Comparison of ENCODE assay signal across 21 mouse cellular contexts in the genomic region with DNA sequence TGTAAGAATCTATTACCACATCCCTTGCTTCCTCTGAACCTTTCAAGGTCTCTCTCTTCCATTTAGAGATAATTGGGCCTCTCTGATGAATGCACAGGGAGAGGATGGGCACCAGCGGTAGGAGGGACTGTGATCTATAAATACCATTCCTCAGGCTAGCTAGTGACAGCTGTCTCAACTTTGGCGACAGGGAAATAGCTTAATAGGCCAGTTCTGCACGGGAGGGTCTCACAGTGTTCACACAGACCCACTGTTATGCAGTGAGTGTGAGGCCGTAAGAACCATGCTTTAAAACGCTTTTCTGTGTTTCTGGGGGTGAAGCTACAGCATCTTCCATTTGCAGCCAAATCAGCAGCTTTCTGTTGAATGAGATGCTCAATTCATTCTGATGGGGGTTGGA.
A peak's percentile ranks its signal among the peaks of the same experiment; 100 is the strongest.
DNase-seq lines count a peak whose midpoint lies in the region; ATAC-seq and TF ChIP-seq lines count a peak whose summit lies in the region.
"Had no signal": no experiment of that assay in that cellular context is flagged by ENCODE, and none has a peak within 500 bp of the region (broad histone marks: within the 10 kb centered on the region; RNA-seq: fewer than 3 reads in every experiment).

No protein-coding gene starts in this region.

- TF ChIP-seq POLR2A in cerebellum, adult 2 months (IDR thresholded peaks at IDR 0.05; ENCODE audit: borderline replicate concordance, insufficient read depth, low read length), result no peak

- H3K4me1 ChIP-seq in cerebellum, adult 2 months (ENCODE audit: control insufficient read depth, insufficient read depth, low read length), result peaks cover 18% of the 10 kb centered on the region
- peaks cover 17% of the 10 kb centered on the region for H3K4me1 ChIP-seq in hindbrain, embryonic 13.5 days (replicated peaks)
- no peaks in the 10 kb centered on the region for H3K4me1 ChIP-seq in hindbrain, embryonic 11.5 days (replicated peaks; ENCODE audit: control insufficient read depth, insufficient read depth, low read length)
- peaks cover 29% of the 10 kb centered on the region for H3K4me1 ChIP-seq in midbrain, embryonic 13.5 days (replicated peaks)
- peaks cover 4% of the 10 kb centered on the region; the same call in 1 of the 2 replicates for H3K4me1 ChIP-seq in midbrain, postnatal 0 days (ENCODE audit: insufficient read depth, low read length)
- peaks cover 17% of the 10 kb centered on the region for H3K4me1 ChIP-seq in midbrain, embryonic 16.5 days (ENCODE audit: control insufficient read depth, insufficient read depth, low read length)
- H3K4me1 ChIP-seq: embryonic facial prominence, embryonic 15.5 days; liver, embryonic 13.5 days; neural tube, embryonic 12.5 days had no signal

- H3K36me3 ChIP-seq in hindbrain, embryonic 13.5 days, result peaks cover 6% of the 10 kb centered on the region
- no peaks in the 10 kb centered on the region for H3K36me3 ChIP-seq in hindbrain, embryonic 11.5 days (ENCODE audit: control insufficient read depth, insufficient read depth, low read length)
- H3K36me3 ChIP-seq in midbrain, embryonic 13.5 days, result peaks cover 4% of the 10 kb centered on the region
- H3K36me3 ChIP-seq in midbrain, postnatal 0 days (ENCODE audit: insufficient read depth, low read length), result peaks cover 4% of the 10 kb centered on the region
- H3K36me3 ChIP-seq in midbrain, embryonic 16.5 days (ENCODE audit: control insufficient read depth, insufficient read depth, low read length), result peaks cover 4% of the 10 kb centered on the region; the same call in 1 of the 2 replicates
- H3K36me3 ChIP-seq: embryonic facial prominence, embryonic 15.5 days; liver, embryonic 13.5 days; neural tube, embryonic 12.5 days had no signal

- H3K4me2 ChIP-seq in hindbrain, embryonic 13.5 days, result no peak overlapping the region
- no peak overlapping the region for H3K4me2 ChIP-seq in hindbrain, embryonic 11.5 days (replicated peaks; ENCODE audit: low read depth, low read length)
- no peak overlapping the region for H3K4me2 ChIP-seq in midbrain, embryonic 13.5 days (replicated peaks)
- H3K4me2 ChIP-seq in midbrain, postnatal 0 days (ENCODE audit: low read depth, low read length, poor library complexity, severe bottlenecking), result no peak overlapping the region
- no peak overlapping the region for H3K4me2 ChIP-seq in midbrain, embryonic 16.5 days (ENCODE audit: low read length)
- H3K4me2 ChIP-seq: embryonic facial prominence, embryonic 15.5 days; liver, embryonic 13.5 days; lung, embryonic 14.5 days; neural tube, embryonic 12.5 days had no signal

- H3K27me3 ChIP-seq in cerebellum, adult 2 months (ENCODE audit: control insufficient read depth, insufficient read depth, low read length), result no peaks in the 10 kb centered on the region
- H3K27me3 ChIP-seq in hindbrain, embryonic 13.5 days, result no peaks in the 10 kb centered on the region
- no peaks in the 10 kb centered on the region for H3K27me3 ChIP-seq in hindbrain, embryonic 11.5 days (ENCODE audit: control insufficient read depth, insufficient read depth, low read length)
- no peaks in the 10 kb centered on the region for H3K27me3 ChIP-seq in midbrain, embryonic 13.5 days
- H3K27me3 ChIP-seq in midbrain, postnatal 0 days (ENCODE audit: insufficient read depth, low read length), result no peaks in the 10 kb centered on the region
- H3K27me3 ChIP-seq in midbrain, embryonic 16.5 days (ENCODE audit: control insufficient read depth, insufficient read depth, low read depth, low read length), result no peaks in the 10 kb centered on the region
- H3K27me3 ChIP-seq: embryonic facial prominence, embryonic 15.5 days; liver, embryonic 13.5 days; neural tube, embryonic 12.5 days had no signal

- peak in 1 of 2 experiments; percentile 22 for DNase-seq in cerebellum, adult 2 months
- no peak for DNase-seq in cerebellum, adult 11 months
- DNase-seq in hindbrain, embryonic 11.5 days (ENCODE audit: low spot score), result no peak
- DNase-seq in midbrain, postnatal 0 days (ENCODE audit: low spot score), result no peak
- DNase-seq in thymus, postnatal 36 days, result no peak
- DNase-seq: adrenal gland, postnatal 10 days; gastrocnemius, postnatal 36 days; heart, adult 2 months; heart, postnatal 36 days; kidney, adult 9 months; kidney, postnatal 14 days; liver, embryonic 13.5 days; thymus, postnatal 14 days had no signal

- WGBS in cerebellum, adult 2 months, result 40% methylated on average over 5 of the region's 5 CpGs
- WGBS in hindbrain, embryonic 13.5 days, result 64% methylated on average over 5 of the region's 5 CpGs
- 73% methylated on average over 5 of the region's 5 CpGs for WGBS in hindbrain, embryonic 11.5 days
- 51% methylated on average over 5 of the region's 5 CpGs for WGBS in midbrain, embryonic 13.5 days
- WGBS in midbrain, postnatal 0 days, result 38% methylated on average over 5 of the region's 5 CpGs
- 30% methylated on average over 5 of the region's 5 CpGs for WGBS in midbrain, embryonic 16.5 days

- ATAC-seq in hindbrain, embryonic 13.5 days (ENCODE audit: low FRiP score), result 0 out of 2 replicates have a peak, but pooled peaks have one; percentile 30
- ATAC-seq in hindbrain, embryonic 11.5 days (ENCODE audit: low FRiP score), result no peak
- ATAC-seq in midbrain, embryonic 13.5 days, result peak; percentile 43
- ATAC-seq in midbrain, postnatal 0 days (ENCODE audit: low FRiP score), result no peak
- ATAC-seq in midbrain, embryonic 16.5 days, result peak; percentile 50; the same call in 1 of the 2 replicates
- ATAC-seq: intestine, embryonic 16.5 days had no signal

- no peaks in the 10 kb centered on the region for H3K9me3 ChIP-seq in hindbrain, embryonic 13.5 days
- no peaks in the 10 kb centered on the region for H3K9me3 ChIP-seq in hindbrain, embryonic 11.5 days (ENCODE audit: control insufficient read depth, low read length)
- no peaks in the 10 kb centered on the region; the same call in 1 of the 2 replicates for H3K9me3 ChIP-seq in midbrain, embryonic 13.5 days
- no peaks in the 10 kb centered on the region for H3K9me3 ChIP-seq in midbrain, postnatal 0 days (ENCODE audit: low read length)
- H3K9me3 ChIP-seq in midbrain, embryonic 16.5 days (replicated peaks; ENCODE audit: control insufficient read depth, low read length, poor library complexity, severe bottlenecking), result no peaks in the 10 kb centered on the region
- H3K9me3 ChIP-seq: embryonic facial prominence, embryonic 15.5 days; liver, embryonic 13.5 days; neural tube, embryonic 12.5 days had no signal

- H3K27ac ChIP-seq in cerebellum, adult 2 months (ENCODE audit: insufficient read depth, low read length), result peak overlapping the region; percentile 10; the same call in 1 of the 2 replicates
- H3K27ac ChIP-seq in hindbrain, embryonic 13.5 days, result no peak overlapping the region
- H3K27ac ChIP-seq in hindbrain, embryonic 11.5 days (ENCODE audit: low read depth, low read length), result no peak overlapping the region
- peak overlapping the region; percentile 58; the same call in 1 of the 2 replicates for H3K27ac ChIP-seq in midbrain, embryonic 13.5 days
- no peak overlapping the region for H3K27ac ChIP-seq in midbrain, postnatal 0 days (ENCODE audit: low read depth, low read length)
- peak overlapping the region; percentile 26 for H3K27ac ChIP-seq in midbrain, embryonic 16.5 days (ENCODE audit: low read length)
- H3K27ac ChIP-seq: embryonic facial prominence, embryonic 15.5 days; heart, adult 2 months; hindbrain, postnatal 0 days; liver, embryonic 13.5 days; neural tube, embryonic 12.5 days had no signal

- no peak for TF ChIP-seq CTCF in cerebellum, adult 2 months (IDR thresholded peaks at IDR 0.05; ENCODE audit: borderline replicate concordance, insufficient read depth, low read depth, low read length)
- no peak for TF ChIP-seq CTCF in midbrain, postnatal 0 days (IDR thresholded peaks at IDR 0.05)

- H3K4me3 ChIP-seq in cerebellum, adult 2 months (replicated peaks; ENCODE audit: insufficient read depth, low read depth, low read length), result no peak overlapping the region
- no peak overlapping the region for H3K4me3 ChIP-seq in hindbrain, embryonic 13.5 days
- H3K4me3 ChIP-seq in hindbrain, embryonic 11.5 days (ENCODE audit: low read depth, low read length), result no peak overlapping the region
- no peak overlapping the region for H3K4me3 ChIP-seq in midbrain, embryonic 13.5 days (replicated peaks)
- no peak overlapping the region for H3K4me3 ChIP-seq in midbrain, postnatal 0 days (ENCODE audit: low read depth, low read length)
- H3K4me3 ChIP-seq in midbrain, embryonic 16.5 days (ENCODE audit: low read depth, low read length), result no peak overlapping the region
- H3K4me3 ChIP-seq: embryonic facial prominence, embryonic 15.5 days; heart, adult 2 months; liver, embryonic 13.5 days; neural tube, embryonic 12.5 days had no signal

- no peak overlapping the region for H3K9ac ChIP-seq in hindbrain, embryonic 13.5 days
- H3K9ac ChIP-seq in hindbrain, embryonic 11.5 days (ENCODE audit: low read depth, low read length), result no peak overlapping the region
- H3K9ac ChIP-seq in midbrain, embryonic 13.5 days (replicated peaks), result no peak overlapping the region
- no peak overlapping the region for H3K9ac ChIP-seq in midbrain, postnatal 0 days (replicated peaks; ENCODE audit: low read length, poor library complexity, severe bottlenecking)
- no peak overlapping the region for H3K9ac ChIP-seq in midbrain, embryonic 16.5 days (ENCODE audit: low read depth, low read length)
- H3K9ac ChIP-seq: embryonic facial prominence, embryonic 15.5 days; liver, embryonic 13.5 days; lung, embryonic 14.5 days; neural tube, embryonic 12.5 days had no signal

Comparison
In these comparisons a context has a peak if more than half of its experiments do, and no peak if none do; other contexts are left out.
1. H3K27ac ChIP-seq: peak in cerebellum, adult 2 months (single experiment), midbrain, embryonic 13.5 days (single experiment) and midbrain, embryonic 16.5 days (single experiment); none in hindbrain, embryonic 13.5 days (single experiment), hindbrain, embryonic 11.5 days (single experiment) and midbrain, postnatal 0 days (single experiment).
2. ATAC-seq: peak in hindbrain, embryonic 13.5 days (single experiment), midbrain, embryonic 13.5 days (single experiment) and midbrain, embryonic 16.5 days (single experiment); none in hindbrain, embryonic 11.5 days (single experiment) and midbrain, postnatal 0 days (single experiment).